ENCODE assay signal across 8 mouse cellular contexts in the genomic region with DNA sequence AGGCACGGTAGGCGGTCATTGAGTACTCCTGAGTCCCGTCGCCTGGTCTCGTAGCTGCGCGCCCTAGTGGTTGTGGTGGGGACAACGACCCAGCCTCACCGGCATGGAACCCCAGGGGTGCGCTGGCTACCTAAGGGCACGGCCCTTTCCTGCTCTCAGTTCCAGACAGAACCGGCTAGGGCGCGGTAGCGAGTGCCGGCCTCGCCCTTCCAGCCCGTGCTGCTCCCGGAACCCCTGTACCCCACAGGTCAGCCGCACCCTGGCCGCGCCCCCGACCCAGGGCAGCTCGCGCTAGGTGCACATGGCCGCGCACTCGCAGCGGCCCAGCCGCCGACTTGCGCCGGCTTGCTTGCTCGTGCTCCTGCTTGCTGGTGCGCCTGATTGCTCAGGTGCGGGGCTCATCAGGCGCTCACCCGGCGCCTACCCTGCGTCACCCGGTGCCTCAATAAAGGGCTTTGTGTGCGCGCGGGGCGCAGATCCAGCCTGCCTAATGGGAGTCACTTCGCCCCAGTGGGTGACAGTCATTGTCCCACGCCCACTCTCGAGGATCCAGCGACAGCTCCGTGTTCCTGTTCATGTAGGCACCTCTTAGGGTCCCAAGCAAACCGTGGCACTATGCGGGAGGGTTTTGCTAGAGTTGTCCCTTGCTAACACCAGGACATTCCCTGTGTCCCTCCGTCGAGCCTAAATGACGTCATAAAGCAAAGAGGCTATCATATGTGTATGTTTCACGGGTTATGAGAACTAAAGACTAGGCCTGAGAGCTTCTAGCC. TPM values are rescaled to one million over a fixed set of nuclear protein-coding genes. Genes with fewer than 3 reads are reported as not detected.
A peak's percentile ranks its signal among the peaks of the same experiment; 100 is the strongest.
DNase-seq lines count a peak whose midpoint lies in the region; ATAC-seq lines count a peak whose summit lies in the region.

Gene 1700016H13Rik, minus strand, starts transcription at position 665 of the 773 bp plus-strand sequence.

- no peaks in the 10 kb centered on the region for H3K36me3 ChIP-seq in hindbrain, embryonic 14.5 days (replicated peaks; ENCODE audit: control insufficient read depth, insufficient read depth)

- DNase-seq in T-cell, adult 2 months (ENCODE audit: low spot score) = peak; percentile 72
- peak; percentile 65 to 80 for DNase-seq in cerebellum, postnatal 25 days
- peak; percentile 76 for DNase-seq in gastrocnemius, adult 18-20 months (ENCODE audit: low spot score)
- peak; percentile 65 for DNase-seq in hindbrain, embryonic 14.5 days (ENCODE audit: low spot score)
- peak; percentile 15 to 32 for DNase-seq in left cerebral cortex, adult 8-10 months (ENCODE audit: low spot score in 2 of 2)
- peak; percentile 29 for DNase-seq in right cerebral cortex, adult 18-20 months
- peak; percentile 35 for DNase-seq in urinary bladder, postnatal 10 days (ENCODE audit: low spot score)

- H3K9me3 ChIP-seq in hindbrain, embryonic 14.5 days (ENCODE audit: control insufficient read depth, low read length) = no peaks in the 10 kb centered on the region

- no peaks in the 10 kb centered on the region; the same call in 1 of the 2 replicates for H3K27me3 ChIP-seq in hindbrain, embryonic 14.5 days (ENCODE audit: control insufficient read depth, insufficient read depth, low read length)

- ATAC-seq in hindbrain, embryonic 14.5 days (ENCODE audit: low FRiP score) = peak; percentile 85
- ATAC-seq in megakaryocyte, adult 5-6 weeks (ENCODE audit: poor library complexity, severe bottlenecking) = peak; percentile 95

- H3K4me3 ChIP-seq in hindbrain, embryonic 14.5 days (replicated peaks; ENCODE audit: low read length) = peak within 1 kb of the TSS; percentile 57

- no peak within 1 kb of the TSS for H3K27ac ChIP-seq in hindbrain, embryonic 14.5 days

- 0 out of 2 replicates have a peak, but pooled peaks cover 3% of the 10 kb centered on the region for H3K4me1 ChIP-seq in hindbrain, embryonic 14.5 days (replicated peaks; ENCODE audit: control insufficient read depth, insufficient read depth, low read length)

- H3K4me2 ChIP-seq in hindbrain, embryonic 14.5 days (replicated peaks) = peak within 1 kb of the TSS; percentile 98

- peak within 1 kb of the TSS; percentile 73 for H3K9ac ChIP-seq in hindbrain, embryonic 14.5 days

- under 1% methylated on average over 54 of the region's 56 CpGs for WGBS in hindbrain, embryonic 14.5 days

RNA-seq across cellular contexts. Expression of gene 1700016H13Rik, which starts in this region (rescaled TPM):
- 1 to 10 TPM in 1 of 2 experiments, under 1 TPM in 1; 0.57 to 1.3 TPM for total RNA-seq in gastrocnemius, adult 18-20 months (2021)
- 0.41 and 0.50 TPM in 2 replicates for polyA plus RNA-seq in hindbrain, embryonic 14.5 days (2014; fragmentation: Nextera tagmentation; extraction: Ambion mirVana)
- total RNA-seq in left cerebral cortex, adult 8-10 months (2022) = not detected
- total RNA-seq in megakaryocyte, adult 5-6 weeks (2015) = not detected in 2 replicates
- total RNA-seq in megakaryocyte, adult 5-6 weeks (2017) = not detected in 2 replicates

Comparison
In these comparisons a context has a peak if more than half of its experiments do, and no peak if none do; other contexts are left out.
1. Peak in DNase-seq, ATAC-seq, H3K4me3 ChIP-seq, H3K9ac ChIP-seq and H3K4me2 ChIP-seq in hindbrain, embryonic 14.5 days; RNA of the gene not detected or under 1 TPM.
2. Peak in DNase-seq in left cerebral cortex, adult 8-10 months; RNA of the gene not detected or under 1 TPM.
3. Peak in ATAC-seq in megakaryocyte, adult 5-6 weeks; RNA of the gene not detected or under 1 TPM.
4. DNase-seq: peak in every context shown above with its lines; median percentile 76 in gastrocnemius, adult 18-20 months; 72 in cerebellum, postnatal 25 days; 72 in T-cell, adult 2 months; 65 in hindbrain, embryonic 14.5 days; 35 in urinary bladder, postnatal 10 days; 29 in right cerebral cortex, adult 18-20 months; 24 in left cerebral cortex, adult 8-10 months.